Mouse (Mus musculus) ovary, adult 18-20 months (tissue): ENCODE data around the gene Gm26602.

Experiments
- DNase-seq: peaks from one replicate; pipeline ENCODE4 v3.0.0; 2022; ENCODE audit warnings: low spot score, mixed read lengths

Gene Gm26602

DNA sequence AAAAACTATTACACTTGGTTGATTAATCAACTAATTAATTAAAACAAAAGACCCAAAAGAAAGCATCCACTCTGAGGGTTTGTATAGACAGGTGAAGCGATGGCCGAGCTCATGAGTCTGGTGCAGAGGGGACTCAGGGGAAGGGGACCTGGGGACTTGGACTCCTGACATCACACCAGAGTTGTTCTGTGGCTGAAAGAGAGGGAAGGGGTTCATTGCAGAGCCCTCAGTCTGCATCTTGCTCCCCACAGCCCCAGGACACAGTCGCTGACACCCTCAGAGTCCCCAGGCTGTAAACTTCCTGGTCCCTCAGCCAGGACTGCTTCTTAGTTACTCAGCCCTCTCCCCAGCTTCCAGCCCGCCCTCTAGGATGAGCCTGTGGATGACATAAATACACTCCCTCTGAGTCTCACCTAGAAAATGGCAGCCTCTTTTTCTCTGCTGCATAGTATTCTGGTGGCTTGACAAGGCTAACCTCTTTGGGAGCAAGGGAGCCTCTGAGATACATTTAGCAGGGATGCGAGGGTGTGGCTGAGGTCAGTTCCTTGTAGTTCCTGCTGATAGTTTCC is 7.0 kb downstream of the Gm26602 start:
- no peak for DNase-seq

DNA sequence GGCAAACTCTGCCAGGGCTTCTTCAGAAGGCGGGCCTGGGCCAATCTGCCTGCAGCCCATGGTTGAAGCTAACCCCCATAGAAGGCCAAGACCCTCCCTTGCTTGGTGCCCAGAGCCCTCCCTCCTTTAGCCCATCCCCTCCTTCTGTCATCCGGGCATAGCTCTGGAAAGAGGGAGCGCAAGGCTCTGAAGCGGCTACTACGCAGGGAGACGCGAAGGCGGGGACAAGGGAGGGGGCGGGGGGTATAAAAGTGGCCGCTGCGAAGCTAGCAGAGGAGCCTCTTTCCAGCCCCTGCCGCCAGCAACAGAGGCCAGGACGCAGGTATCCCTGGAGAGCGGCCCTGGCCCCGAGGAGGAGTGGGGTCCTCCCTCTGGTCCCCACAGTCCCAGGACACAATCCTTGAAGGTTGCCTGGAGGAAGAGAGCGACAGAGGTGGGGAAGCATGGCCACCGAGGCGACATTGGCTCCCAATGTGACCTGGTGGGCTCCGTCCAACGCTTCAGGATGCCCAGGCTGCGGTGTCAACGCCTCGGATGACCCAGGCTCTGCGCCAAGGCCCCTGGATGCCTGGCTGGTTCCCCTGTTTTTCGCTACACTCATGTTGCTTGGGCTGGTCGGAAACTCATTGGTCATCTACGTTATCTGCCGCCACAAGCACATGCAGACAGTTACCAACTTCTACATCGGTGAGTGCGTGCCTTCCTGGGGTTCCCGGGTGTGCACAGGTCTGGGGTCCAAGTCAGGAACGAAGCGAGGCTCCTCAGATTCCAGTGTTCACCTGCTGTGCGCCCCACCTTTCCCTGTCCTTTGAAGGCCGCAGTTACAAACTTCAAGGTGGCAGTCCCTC is 7.8 kb downstream of the Gm26602 start:
- no peak for DNase-seq

DNA sequence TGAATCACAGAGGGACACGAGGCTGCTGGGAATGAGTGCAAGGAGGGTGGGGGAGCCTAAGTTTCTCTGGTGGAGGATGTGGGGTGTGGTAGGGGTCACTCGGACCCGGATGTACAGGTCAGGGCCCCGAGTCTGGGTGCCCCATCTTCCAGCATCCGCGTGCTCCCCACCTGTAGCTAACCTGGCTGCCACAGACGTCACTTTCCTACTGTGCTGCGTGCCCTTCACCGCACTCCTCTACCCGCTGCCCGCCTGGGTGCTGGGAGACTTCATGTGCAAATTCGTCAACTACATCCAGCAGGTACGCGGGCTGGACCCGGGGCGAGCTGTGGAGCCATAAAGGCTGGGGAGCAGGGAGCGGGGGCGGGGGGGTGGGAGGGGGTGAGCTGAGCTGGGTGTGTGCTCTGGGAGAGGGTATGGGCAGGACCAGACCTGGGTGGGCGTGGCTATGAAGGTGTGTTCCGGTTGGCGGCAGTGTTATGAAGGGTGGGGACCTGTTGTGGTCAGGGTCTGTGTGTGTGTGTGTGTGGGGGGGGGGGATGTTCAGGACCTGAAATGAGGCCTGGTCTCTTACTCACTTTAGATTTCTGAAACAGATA is 8.7 kb downstream of the Gm26602 start:
- no peak for DNase-seq

DNA sequence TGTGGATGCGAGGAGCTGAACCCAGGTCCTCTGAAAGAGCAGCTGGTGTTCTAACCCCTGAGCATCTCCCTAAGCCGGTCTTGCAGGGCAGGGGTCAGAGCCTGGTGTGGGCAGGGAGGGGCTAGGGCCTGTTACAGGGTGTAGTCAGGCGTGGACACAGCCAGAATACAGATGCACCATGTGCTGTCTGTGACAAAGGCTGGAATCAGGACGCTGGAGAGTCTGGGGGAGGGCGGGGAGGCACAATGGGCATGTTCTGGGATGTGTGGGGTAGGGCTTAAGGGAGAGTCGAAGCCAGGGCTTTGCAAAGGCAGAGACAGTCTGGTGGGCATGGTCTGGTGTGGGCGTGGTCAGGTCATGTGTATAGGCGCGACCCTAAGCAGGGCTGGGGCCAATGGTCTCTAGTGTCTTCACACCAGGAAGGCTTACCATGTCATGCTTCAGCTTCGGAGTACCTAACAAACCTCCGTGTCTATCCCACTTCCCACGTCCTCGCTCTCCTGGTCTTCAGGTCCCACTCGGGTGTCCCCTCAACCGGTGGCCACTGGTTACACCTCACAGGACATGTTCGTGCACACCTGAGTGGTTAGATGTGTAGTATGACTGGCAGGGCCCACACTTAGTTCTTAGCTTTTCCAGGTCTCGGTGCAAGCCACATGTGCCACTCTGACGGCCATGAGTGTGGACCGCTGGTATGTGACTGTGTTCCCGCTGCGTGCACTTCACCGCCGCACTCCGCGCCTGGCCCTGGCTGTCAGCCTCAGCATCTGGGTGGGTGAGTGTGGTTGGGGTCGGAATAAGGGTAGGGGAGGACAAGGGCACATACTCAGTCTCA is 9.6 kb downstream of the Gm26602 start:
- DNase-seq, result no peak

DNA sequence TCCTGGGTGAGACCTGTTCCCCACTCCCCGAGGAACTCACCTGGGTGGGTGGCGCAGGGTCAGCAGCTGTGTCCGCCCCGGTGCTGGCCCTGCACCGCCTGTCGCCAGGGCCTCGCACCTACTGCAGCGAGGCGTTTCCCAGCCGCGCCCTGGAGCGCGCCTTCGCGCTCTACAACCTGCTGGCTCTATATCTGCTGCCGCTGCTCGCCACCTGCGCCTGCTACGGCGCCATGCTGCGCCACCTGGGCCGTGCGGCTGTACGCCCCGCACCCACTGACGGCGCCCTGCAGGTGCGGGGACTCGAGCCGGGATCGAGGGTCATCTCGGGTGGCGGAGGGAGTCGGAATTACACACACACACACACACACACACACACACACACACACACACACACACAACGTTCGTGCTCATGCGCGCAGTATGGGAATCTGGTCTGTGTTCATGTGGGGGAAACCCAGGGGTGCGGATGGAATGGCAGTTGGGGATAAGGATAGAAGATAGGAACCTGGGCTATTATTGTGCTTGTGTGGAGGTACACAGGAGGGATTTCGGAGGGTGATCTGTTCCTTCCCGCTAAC is 10.4 kb downstream of the Gm26602 start, which contains the start of gene R3hdm4:
R3hdm4 (minus strand) TSS at position 251 of the 578 bp plus-strand sequence.
- DNase-seq, result no peak

DNA sequence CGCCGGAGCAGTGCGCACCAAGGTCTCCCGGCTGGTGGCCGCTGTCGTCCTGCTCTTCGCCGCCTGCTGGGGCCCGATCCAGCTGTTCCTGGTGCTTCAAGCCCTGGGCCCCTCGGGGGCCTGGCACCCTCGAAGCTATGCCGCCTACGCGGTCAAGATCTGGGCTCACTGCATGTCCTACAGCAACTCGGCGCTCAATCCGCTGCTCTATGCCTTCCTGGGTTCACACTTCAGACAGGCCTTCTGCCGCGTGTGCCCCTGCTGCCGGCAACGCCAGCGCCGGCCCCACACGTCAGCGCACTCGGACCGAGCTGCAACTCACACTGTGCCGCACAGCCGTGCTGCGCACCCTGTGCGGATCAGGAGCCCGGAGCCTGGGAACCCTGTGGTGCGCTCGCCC is 10.9 kb downstream of the Gm26602 start:
- no peak for DNase-seq

DNA sequence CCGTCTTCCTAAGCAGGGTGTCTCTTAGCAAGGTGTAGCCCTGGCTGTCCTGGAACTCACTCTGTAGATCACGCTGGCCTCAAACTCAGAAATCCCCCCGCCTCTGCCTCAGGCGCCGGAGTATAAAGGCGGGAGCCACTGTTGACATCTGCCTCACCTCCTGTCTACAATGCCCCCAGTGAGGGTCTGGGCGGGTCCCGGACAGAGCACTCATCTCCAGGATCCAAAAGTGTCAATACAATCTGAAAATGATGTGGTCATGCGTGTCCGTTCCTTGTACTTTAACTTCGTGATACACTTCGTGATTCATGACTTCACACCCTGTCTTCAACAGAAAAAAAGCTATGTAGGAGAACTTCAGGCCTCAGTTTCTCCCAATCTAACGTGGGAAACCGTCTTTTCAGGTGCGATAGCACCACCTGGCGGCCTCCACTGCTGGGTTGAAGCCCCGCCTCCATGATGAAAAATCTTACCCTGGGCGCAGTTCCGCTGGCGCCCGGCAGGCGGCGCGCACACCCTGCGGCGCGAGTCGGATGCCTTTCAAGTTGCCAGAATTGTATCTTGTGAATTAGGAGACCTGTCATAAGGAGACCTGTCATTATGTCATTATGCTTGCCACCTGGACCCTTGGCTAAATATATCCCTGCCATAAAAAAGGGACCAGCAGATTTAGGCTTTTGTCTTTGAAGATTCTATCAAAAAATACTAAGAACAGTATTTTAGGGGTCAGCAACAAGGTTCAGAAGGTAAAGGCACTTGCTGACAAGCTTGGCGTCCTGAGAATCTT is 14.5 kb downstream of the Gm26602 start:
- DNase-seq, result peak; percentile 76

DNA sequence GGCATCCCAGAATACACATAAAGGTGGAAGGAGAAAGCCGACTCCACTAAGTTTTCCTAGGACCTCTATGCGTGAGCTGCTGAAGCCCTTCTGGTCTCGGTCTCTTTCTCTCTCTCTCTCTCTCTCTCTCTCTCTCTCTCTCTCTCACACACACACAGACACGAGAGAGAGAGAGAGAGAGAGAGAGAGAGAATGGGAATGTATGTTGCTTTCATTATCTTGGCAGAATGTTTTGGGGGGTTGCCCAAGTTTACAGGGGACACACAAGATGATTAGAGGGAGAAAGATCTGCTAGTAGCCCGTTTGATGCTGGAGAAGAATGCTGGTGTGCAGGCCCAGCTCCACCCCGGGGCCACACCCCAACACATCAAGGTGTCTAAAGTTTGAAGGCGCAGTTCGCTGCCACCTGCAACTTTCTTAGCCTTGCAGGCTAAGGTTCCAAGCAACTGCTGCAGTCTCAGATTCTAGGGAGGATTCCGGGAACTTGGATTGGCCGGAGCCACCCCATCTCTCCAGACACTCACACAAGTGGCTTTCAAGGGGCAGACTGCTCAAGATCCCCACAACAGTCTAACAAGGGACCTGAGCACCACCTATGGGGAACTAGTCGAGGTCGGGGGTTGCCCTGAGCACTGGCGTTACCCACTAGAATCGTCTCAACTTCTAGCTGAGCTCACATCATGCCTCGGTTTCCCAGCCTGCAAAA is 15.3 kb downstream of the Gm26602 start:
- DNase-seq, result no peak

DNA sequence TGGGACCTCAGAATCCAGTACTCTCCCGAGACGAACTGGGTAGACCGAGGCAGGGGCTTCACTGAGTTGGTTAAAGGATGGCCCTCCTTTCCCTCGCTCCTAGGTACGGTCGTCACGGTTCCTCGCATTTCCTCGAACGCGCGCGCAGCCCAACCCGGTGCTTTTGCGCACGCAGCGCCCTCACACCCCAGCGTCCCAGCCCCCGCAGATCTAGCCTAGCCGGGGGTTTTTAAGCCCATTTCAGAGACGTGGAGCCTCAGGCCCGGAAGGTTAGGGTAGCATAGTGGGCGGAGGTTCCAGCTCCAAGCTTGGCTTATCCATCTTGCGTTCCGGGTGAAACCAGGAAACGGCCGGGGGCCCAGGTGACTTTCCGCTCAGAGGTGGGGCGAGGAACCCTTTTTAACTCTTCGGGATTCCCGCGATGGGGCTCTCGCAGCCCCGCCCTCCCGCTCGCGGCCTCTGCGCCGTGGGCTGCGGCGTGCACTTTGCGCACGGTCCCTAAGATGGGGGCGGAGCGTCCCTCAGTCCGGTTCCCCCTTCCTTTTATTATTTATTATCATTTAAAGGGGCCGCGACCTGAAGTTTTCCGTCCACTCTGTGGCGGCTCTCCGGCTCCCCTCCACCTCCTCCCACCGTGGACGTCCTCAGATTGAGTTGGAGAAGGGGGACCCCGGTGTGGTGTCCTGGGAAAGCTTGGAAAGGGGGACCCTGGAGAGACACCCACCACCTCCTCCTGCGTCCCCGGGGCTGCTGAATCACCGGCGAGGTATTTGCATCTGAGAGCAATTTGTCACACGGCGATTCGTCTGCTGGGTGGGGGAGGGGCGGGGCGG is 16.1 kb downstream of the Gm26602 start, which contains the start of gene Arid3a:
Arid3a (plus strand) TSS at position 553 of the 833 bp plus-strand sequence.
- DNase-seq, result peak; percentile 82

DNA sequence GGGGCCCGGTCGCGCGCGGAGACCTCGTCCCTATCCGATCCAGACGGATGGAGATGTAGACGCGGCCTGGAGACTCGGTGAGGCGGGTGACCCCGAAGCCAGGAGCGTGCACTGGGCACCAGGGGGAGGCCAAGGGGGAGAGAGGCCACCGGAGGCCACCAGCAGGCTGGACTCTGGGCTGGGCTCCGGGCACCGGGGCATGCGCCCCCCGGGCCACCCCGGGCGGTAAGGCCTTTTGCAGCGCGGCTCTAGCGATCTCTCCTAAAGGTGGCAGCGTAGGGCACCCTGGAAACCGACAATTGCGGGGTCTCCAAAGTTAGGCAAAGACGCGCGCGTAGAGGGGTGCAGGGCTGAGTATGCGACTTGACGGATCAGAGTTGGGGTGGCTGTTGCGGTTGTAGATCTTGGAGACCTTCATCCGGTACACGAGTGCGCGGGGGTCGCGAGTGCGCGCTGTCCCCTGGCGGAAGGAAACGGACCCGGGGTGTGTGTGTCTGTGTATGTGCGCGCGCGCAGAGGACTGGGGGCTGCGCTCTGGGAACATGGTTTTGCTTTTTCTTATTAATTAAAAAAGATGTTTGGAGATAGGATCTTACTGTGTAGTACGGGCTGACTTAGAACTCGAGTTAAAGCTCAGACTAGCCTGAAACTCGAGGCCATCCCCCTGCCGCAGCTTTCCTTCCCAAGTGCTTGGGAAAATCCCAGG is 16.8 kb downstream of the Gm26602 start:
- no peak for DNase-seq

DNA sequence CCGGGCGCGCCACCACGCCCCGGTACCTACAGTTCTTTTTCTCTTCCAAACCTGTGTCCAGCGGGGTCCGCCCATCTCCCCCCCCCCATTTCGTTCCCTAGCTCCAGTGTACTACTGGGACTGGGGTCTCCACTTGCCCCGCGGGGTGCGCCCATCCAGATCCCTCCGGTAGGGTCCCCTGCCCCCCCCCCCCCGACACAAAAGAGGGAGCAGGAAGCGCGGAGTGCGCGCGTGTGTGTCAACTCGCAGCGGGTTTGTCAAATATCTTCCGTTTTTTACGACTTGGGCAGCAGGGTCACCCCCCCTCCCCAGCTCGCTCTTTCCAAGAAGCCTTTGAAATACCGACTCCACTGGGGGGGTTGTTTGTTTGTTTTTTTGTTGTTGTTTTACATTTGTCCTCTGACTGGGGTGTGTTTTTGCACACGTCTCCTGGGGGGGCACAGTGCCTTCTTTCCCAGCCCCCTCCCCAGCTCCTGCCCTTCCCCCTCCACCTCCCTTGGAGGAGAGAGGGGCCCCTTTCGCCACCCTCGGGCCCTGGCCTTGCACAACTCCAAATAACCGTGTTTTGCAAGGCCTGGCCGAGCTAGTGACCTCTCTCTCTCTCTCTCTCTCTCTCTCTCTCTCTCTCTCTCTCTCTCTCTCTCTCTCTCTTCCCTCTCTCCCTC is 17.5 kb downstream of the Gm26602 start:
- peak; percentile 59 for DNase-seq

DNA sequence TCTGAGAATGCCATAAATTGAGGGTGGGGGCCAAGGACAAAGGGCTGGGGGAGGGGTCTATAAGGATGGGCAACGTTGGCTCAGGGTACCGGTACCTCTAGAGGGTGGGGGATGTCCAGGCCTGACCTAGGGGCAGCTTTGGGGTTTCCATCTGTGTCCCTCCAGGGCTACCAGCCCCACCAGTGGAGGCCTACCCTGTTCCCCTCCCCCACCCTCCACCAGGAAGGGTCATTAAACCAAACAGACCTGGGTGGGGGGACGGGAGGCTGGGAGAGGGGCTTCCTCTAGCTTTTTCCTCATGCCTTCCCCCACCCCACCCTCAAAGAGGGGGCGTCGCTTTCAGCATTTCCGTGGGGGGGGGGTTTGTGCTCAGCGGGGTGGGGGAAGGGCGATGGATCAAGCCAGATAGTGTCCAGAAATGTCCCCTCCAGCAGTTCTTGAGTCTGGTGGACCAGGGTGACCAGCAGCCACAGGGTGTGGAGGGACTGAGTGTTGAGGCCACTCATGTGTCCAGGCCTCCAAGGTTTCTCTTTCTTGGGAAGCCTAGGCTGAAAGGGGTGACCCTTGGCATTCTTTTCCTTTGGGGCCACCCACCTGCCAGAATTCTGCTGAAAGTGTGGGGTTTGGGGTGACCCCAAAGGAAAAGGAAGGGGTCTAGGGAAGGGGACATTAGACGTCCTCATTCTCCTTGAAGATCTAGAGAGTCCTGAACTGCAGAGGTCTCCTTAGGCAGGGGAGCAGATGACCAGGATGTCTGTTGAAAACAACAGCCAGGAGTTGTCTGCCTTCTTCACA is 18.4 kb downstream of the Gm26602 start:
- no peak for DNase-seq

DNA sequence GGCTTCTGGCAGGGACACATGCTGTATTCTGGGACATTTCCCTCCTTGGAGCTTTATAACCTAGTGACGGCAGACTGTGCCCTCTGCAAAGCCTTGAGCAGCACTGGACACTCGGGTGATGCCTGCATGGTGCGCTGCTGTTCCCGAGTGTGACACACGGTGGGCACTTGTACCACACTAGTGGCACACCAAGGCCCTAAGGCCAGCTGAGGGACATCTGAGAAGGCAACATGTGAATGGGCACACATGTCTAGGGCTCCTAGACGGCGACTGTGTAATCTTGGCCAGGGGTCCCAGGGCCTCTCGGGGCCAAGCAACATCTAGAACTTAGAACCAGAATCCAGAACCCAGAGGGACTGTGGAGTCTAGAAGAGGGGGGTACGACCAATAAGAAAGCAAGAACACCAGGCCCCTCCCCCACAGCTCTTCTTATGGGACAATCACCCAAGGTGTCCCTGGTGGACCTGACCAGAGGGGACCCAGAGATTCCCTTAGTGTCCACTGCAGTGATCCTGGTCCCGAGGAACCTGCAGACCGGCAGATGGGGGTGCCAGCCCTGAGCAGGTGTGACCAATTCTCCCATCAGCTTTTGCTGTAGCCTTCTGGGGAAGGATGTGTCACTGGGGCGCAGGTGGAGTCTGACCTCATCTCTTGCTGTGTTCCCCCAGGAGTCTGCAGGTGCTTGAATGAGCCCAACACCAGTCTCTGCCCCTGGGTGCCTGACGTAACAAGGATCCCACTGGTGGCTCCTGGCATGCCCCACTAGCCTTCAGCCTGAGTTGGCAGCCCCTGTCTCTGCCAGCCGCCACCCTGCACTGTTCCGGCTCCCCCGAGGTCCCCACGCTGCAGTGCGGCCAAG is 19.5 kb downstream of the Gm26602 start:
- DNase-seq, result no peak

DNA sequence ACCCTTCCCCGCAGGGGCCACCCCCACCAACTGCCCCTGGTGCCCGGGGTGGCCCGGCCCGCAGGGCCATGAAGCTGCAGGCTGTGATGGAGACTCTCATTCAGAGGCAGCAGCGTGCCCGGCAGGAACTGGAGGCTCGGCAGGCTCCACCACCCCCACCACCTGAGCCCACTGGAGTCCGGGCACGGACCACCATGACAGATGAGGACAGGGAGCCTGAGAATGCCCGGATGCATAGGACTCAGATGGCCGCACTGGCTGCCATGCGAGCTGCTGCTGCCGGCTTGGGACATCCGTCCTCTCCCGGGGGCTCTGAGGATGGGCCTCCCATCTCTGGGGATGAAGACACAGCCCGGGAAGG is 20.1 kb downstream of the Gm26602 start:
- DNase-seq, result no peak

DNA sequence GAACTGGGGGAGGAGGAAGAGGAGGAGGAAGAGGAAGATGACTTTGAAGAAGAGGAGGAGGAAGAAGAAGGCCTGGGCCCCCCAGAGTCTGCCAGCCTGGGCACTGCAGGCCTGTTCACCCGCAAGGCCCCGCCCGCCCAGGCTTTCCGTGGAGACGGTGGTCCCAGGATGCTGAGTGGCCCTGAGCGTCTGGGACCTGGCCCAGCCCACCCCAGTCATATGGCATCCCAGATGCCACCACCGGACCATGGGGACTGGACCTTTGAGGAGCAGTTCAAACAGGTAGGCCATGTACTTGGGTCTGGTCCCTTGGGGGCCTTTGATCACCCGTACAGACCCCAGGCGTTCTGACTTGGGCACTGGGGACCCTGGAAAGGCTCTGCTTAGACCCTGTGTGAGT is 21.1 kb downstream of the Gm26602 start:
- no peak for DNase-seq

DNA sequence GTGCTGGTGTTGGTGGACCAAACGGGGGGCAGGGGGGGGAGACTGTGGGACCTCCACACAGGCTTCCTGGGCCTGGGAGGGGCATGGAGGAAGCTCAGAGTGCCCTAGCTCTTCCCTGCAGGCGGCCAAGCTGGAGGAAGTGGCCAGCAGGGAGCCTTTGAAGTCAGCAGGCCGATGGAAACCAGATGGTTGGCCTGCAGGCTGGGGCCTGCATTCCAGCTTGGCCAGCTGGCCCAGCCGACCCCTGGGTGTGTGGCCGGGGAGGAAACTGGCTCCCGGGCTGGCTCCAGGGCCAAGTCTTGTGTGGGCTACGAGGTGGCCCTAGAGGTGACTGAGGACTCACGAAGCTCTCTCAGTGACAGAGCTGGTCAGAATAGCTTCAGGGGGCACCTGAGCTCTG is 22.1 kb downstream of the Gm26602 start:
- DNase-seq, result no peak
